Mouse (Mus musculus) small intestine, adult 2 months (tissue): ENCODE results near the gene Gm9918. TPM values are rescaled to one million over a fixed set of nuclear protein-coding genes. Genes with fewer than 3 reads are reported as not detected.

Experiments used
- H3K27ac ChIP-seq: fragments of 200-500 bp; 2 replicates; pipeline ENCODE4 v1.5.1; 2012; ENCODE audit warnings: low read depth, low read length, control low read depth, inconsistent platforms; ENCODE audit not compliant: insufficient read depth
- H3K27me3 ChIP-seq: fragments of 200-500 bp; 2 replicates; pipeline ENCODE4 v1.6.1; 2012; ENCODE audit warnings: mild to moderate bottlenecking, moderate library complexity, low read length, inconsistent platforms; ENCODE audit not compliant: control insufficient read depth, insufficient read depth
- H3K36me3 ChIP-seq: fragments of 200-500 bp; 2 replicates; pipeline ENCODE4 v1.6.1; 2012; ENCODE audit warnings: mild to moderate bottlenecking, low read length, control low read depth, inconsistent platforms; ENCODE audit not compliant: control insufficient read depth, insufficient read depth
- H3K4me1 ChIP-seq: fragments of 200-500 bp; 2 replicates; pipeline ENCODE4 v1.6.1; 2012; ENCODE audit warnings: low read length, inconsistent platforms, mixed read lengths; ENCODE audit not compliant: control insufficient read depth, insufficient read depth, insufficient read length
- H3K4me3 ChIP-seq: fragments of 200-500 bp; 2 replicates; pipeline ENCODE4 v1.5.1; 2012; ENCODE audit warnings: low read depth, mild to moderate bottlenecking, control low read depth, inconsistent platforms, low read length, moderate library complexity
- CTCF ChIP-seq: fragments of 200-500 bp; IDR thresholded peaks from 2 replicates; pipeline ENCODE4 v1.5.1; 2012; ENCODE audit warnings: low read depth, mild to moderate bottlenecking, control low read depth, inconsistent platforms, low read length, moderate library complexity, mixed read lengths; ENCODE audit not compliant: insufficient replicate concordance, insufficient read length; ENCODE audit errors: extremely low read depth
- POLR2A ChIP-seq: fragments of 200-500 bp; IDR thresholded peaks from 2 replicates; pipeline ENCODE4 v1.6.1; 2012; ENCODE audit warnings: low read depth, mild to moderate bottlenecking, control low read depth, inconsistent platforms, low read length, moderate library complexity
- WGBS: fragments of 180-500 bp; shearing (Covaris S2); methylation state at CpG from one replicate; pipeline ENCODE4 v1.1.7; 2018; 5-methylcytosine and 5-hydroxymethylcytosine counted together
- polyA plus RNA-seq: library from polyadenylated mRNA; depleted of rRNA; stranded (reverse); fragments of >200 nt; gene quantifications from 2 replicates; pipeline ENCODE4 v1.2.3, GENCODE M21; 2012; rRNA removed

The Gm9918 gene
- polyA plus RNA-seq, 1 experiment: not detected

- TF ChIP-seq POLR2A (no peak), CTCF (no peak)
- peaks cover 5% of the 10 kb centered on the region for H3K36me3 ChIP-seq
- H3K4me3 ChIP-seq: no peak overlapping the region
- H3K27me3 ChIP-seq: no peaks in the 10 kb centered on the region
- WGBS: 90% methylated on average over 9 of the region's 9 CpGs
- H3K4me1 ChIP-seq: 0 out of 2 replicates have a peak, but pooled peaks cover 2% of the 10 kb centered on the region
- H3K27ac ChIP-seq: no peak overlapping the region
Measured at GRCm38 (mm10) chr15:102308717-102309116, 38.4 kb downstream of the Gm9918 start.

- TF ChIP-seq POLR2A: no peak
- TF ChIP-seq CTCF: no peak
- H3K27ac ChIP-seq: no peak overlapping the region
- H3K4me1 ChIP-seq: 0 out of 2 replicates have a peak, but pooled peaks cover 2% of the 10 kb centered on the region
- WGBS: 87% methylated on average over 10 of the region's 10 CpGs
- H3K4me3 ChIP-seq: no peak overlapping the region
- peaks cover 7% of the 10 kb centered on the region for H3K36me3 ChIP-seq
- H3K27me3 ChIP-seq: no peaks in the 10 kb centered on the region
Measured at GRCm38 (mm10) chr15:102310074-102310845, 39.9 kb downstream of the Gm9918 start.

- no peak for TF ChIP-seq POLR2A
- TF ChIP-seq CTCF: no peak
- peaks cover 7% of the 10 kb centered on the region for H3K36me3 ChIP-seq
Measured at GRCm38 (mm10) chr15:102311489-102311888, 41.1 kb downstream of the Gm9918 start.

GRCm38 (mm10) chr15:102315292-102315691 is 44.9 kb downstream of the Gm9918 start:
- H3K27me3 ChIP-seq: no peaks in the 10 kb centered on the region
- H3K4me1 ChIP-seq: 0 out of 2 replicates have a peak, but pooled peaks cover 2% of the 10 kb centered on the region
- H3K36me3 ChIP-seq: peaks cover 11% of the 10 kb centered on the region
- 93% methylated on average over 8 of the region's 8 CpGs for WGBS
- H3K27ac ChIP-seq: no peak overlapping the region
- H3K4me3 ChIP-seq: no peak overlapping the region
- TF ChIP-seq CTCF (no peak), POLR2A (no peak)

More at GRCm38 (mm10) chr15:102311489-102311888, 41.1 kb downstream of the Gm9918 start:
- Histone ChIP-seq H3K27ac (no peak overlapping the region), H3K27me3 (no peaks in the 10 kb centered on the region), H3K4me1 (0 out of 2 replicates have a peak, but pooled peaks cover 2% of the 10 kb centered on the region), H3K4me3 (no peak overlapping the region)

GRCm38 (mm10) chr15:102316263-102316662 is 45.9 kb downstream of the Gm9918 start:
- no peaks in the 10 kb centered on the region for H3K4me1 ChIP-seq
- H3K27me3 ChIP-seq: no peaks in the 10 kb centered on the region
- H3K4me3 ChIP-seq: no peak overlapping the region
- WGBS: 85% methylated on average over 6 of the region's 6 CpGs
- peaks cover 13% of the 10 kb centered on the region for H3K36me3 ChIP-seq
- TF ChIP-seq POLR2A (no peak), CTCF (peak; percentile 73; the same call in 1 of the 2 replicates)
- H3K27ac ChIP-seq: no peak overlapping the region

Other genes with a start within 250 kb of the Gm9918 start
- 141 and 200 TPM in 2 replicates for gene Krt18, start 242.4 kb upstream of the Gm9918 start, polyA plus RNA-seq
- gene Eif4b, start 196.8 kb upstream of the Gm9918 start, polyA plus RNA-seq: 22.7 and 54.7 TPM in 2 replicates
- gene Tns2, start 170.2 kb upstream of the Gm9918 start, polyA plus RNA-seq: 26.4 and 42.5 TPM in 2 replicates
- 22.7 and 48.8 TPM in 2 replicates for gene Spryd3, start 134.3 kb upstream of the Gm9918 start, polyA plus RNA-seq
- 5.4 and 22.3 TPM in 2 replicates for gene Igfbp6, start 126.2 kb upstream of the Gm9918 start, polyA plus RNA-seq
- gene Soat2, start 120.0 kb upstream of the Gm9918 start, polyA plus RNA-seq: 94.1 and 454 TPM in 2 replicates
- gene Zfp740, start 67.3 kb upstream of the Gm9918 start, polyA plus RNA-seq: 5.7 and 13.4 TPM in 2 replicates
- 12.7 and 21.1 TPM in 2 replicates for gene Csad, start 65.8 kb upstream of the Gm9918 start, polyA plus RNA-seq
- gene Itgb7, start 38.6 kb upstream of the Gm9918 start, polyA plus RNA-seq: 16.4 and 23.2 TPM in 2 replicates
- 5.9 and 6.7 TPM in 2 replicates for gene Rarg, start 13.0 kb upstream of the Gm9918 start, polyA plus RNA-seq
- gene Mfsd5, start 8.9 kb downstream of the Gm9918 start, polyA plus RNA-seq: 38.0 and 67.0 TPM in 2 replicates
- 3.6 and 5.8 TPM in 2 replicates for gene Espl1, start 25.7 kb downstream of the Gm9918 start, polyA plus RNA-seq
- 41.8 and 47.8 TPM in 2 replicates for gene Pfdn5, start 55.6 kb downstream of the Gm9918 start, polyA plus RNA-seq
- gene Myg1, start 61.1 kb downstream of the Gm9918 start, polyA plus RNA-seq: 15.9 and 30.0 TPM in 2 replicates
- gene Aaas, start 80.2 kb downstream of the Gm9918 start, polyA plus RNA-seq: 10.2 and 20.3 TPM in 2 replicates
- not detected in 2 replicates for gene Sp7, start 96.6 kb downstream of the Gm9918 start, polyA plus RNA-seq
- gene Sp1, start 135.6 kb downstream of the Gm9918 start, polyA plus RNA-seq: 7.0 and 13.8 TPM in 2 replicates
- gene Amhr2, start 174.8 kb downstream of the Gm9918 start, polyA plus RNA-seq: 0.18 and 2.7 TPM in 2 replicates
- 351 and 585 TPM in 2 replicates for gene Prr13, start 188.5 kb downstream of the Gm9918 start, polyA plus RNA-seq
- gene Pcbp2, start 200.0 kb downstream of the Gm9918 start, polyA plus RNA-seq: 215 and 442 TPM in 2 replicates
- not detected in 2 replicates for gene Gm10337, start 233.2 kb downstream of the Gm9918 start, polyA plus RNA-seq
- gene Map3k12, start 246.5 kb downstream of the Gm9918 start, polyA plus RNA-seq: 1.4 and 2.1 TPM in 2 replicates
- gene Tarbp2, start 247.6 kb downstream of the Gm9918 start, polyA plus RNA-seq: 43.2 and 71.1 TPM in 2 replicates